Mouse (Mus musculus): ENCODE data around the gene Arhgap27. TPM values are rescaled to one million over a fixed set of nuclear protein-coding genes. Genes with fewer than 3 reads are reported as not detected.

Gene Arhgap27
- polyA plus RNA-seq, 1 experiment: 38.4 TPM

GRCm38 (mm10) chr11:103350711-103351315 lies 12.7 kb downstream of the Arhgap27 start:
- no peaks in the 10 kb centered on the region for H3K36me3 ChIP-seq (ENCODE audit: control insufficient read depth, insufficient read depth, low read length)
- H3K27ac ChIP-seq (ENCODE audit: insufficient read depth, low read depth, low read length): no peak overlapping the region
- 88% methylated on average over 12 of the region's 12 CpGs for WGBS
- H3K4me1 ChIP-seq (ENCODE audit: control insufficient read depth, insufficient read depth, low read length): peaks cover 19% of the 10 kb centered on the region
- no peak for DNase-seq
- TF ChIP-seq CTCF (conservative IDR thresholded peaks at IDR 0.05; ENCODE audit: insufficient read depth, insufficient read length, low read depth, low read length) (no peak), POLR2A (IDR thresholded peaks at IDR 0.05; ENCODE audit: low read depth, low read length) (no peak)
- no peaks in the 10 kb centered on the region for H3K27me3 ChIP-seq (replicated peaks; ENCODE audit: control insufficient read depth, insufficient read depth, low read length)
- no peak overlapping the region for H3K4me3 ChIP-seq (ENCODE audit: insufficient read depth, low read depth, low read length)

- H3K36me3 ChIP-seq (ENCODE audit: control insufficient read depth, insufficient read depth, low read length): no peaks in the 10 kb centered on the region
- 86% methylated on average over 2 of the region's 2 CpGs for WGBS
- no peak overlapping the region for H3K4me3 ChIP-seq (ENCODE audit: insufficient read depth, low read depth, low read length)
- H3K4me1 ChIP-seq (ENCODE audit: control insufficient read depth, insufficient read depth, low read length): peaks cover 24% of the 10 kb centered on the region
- DNase-seq: no peak
- no peak for TF ChIP-seq POLR2A (IDR thresholded peaks at IDR 0.05; ENCODE audit: low read depth, low read length)
- TF ChIP-seq CTCF (conservative IDR thresholded peaks at IDR 0.05; ENCODE audit: insufficient read depth, insufficient read length, low read depth, low read length): 0 out of 2 replicates have a peak, but pooled peaks have one; percentile 22
- H3K27ac ChIP-seq (ENCODE audit: insufficient read depth, low read depth, low read length): no peak overlapping the region
- no peaks in the 10 kb centered on the region for H3K27me3 ChIP-seq (replicated peaks; ENCODE audit: control insufficient read depth, insufficient read depth, low read length)
Measured at GRCm38 (mm10) chr11:103349699-103350098, 13.8 kb downstream of the Arhgap27 start.

GRCm38 (mm10) chr11:103346657-103347056 lies 16.8 kb downstream of the Arhgap27 start:
- peak; percentile 95 for DNase-seq
- no peaks in the 10 kb centered on the region for H3K36me3 ChIP-seq (ENCODE audit: control insufficient read depth, insufficient read depth, low read length)
- no peaks in the 10 kb centered on the region for H3K27me3 ChIP-seq (replicated peaks; ENCODE audit: control insufficient read depth, insufficient read depth, low read length)
- no peak for TF ChIP-seq CTCF (conservative IDR thresholded peaks at IDR 0.05; ENCODE audit: insufficient read depth, insufficient read length, low read depth, low read length)
- no peak for TF ChIP-seq POLR2A (IDR thresholded peaks at IDR 0.05; ENCODE audit: low read depth, low read length)
- H3K27ac ChIP-seq (ENCODE audit: insufficient read depth, low read depth, low read length): peak overlapping the region; percentile 86
- no peak overlapping the region for H3K4me3 ChIP-seq (ENCODE audit: insufficient read depth, low read depth, low read length)
- WGBS: 21% methylated on average over 5 of the region's 5 CpGs
- H3K4me1 ChIP-seq (ENCODE audit: control insufficient read depth, insufficient read depth, low read length): peaks cover 22% of the 10 kb centered on the region

GRCm38 (mm10) chr11:103346236-103346635 lies 17.3 kb downstream of the Arhgap27 start:
- Histone ChIP-seq H3K36me3 (ENCODE audit: control insufficient read depth, insufficient read depth, low read length) (no peaks in the 10 kb centered on the region), H3K4me1 (ENCODE audit: control insufficient read depth, insufficient read depth, low read length) (peaks cover 22% of the 10 kb centered on the region), H3K4me3 (ENCODE audit: insufficient read depth, low read depth, low read length) (no peak overlapping the region), H3K27me3 (replicated peaks; ENCODE audit: control insufficient read depth, insufficient read depth, low read length) (no peaks in the 10 kb centered on the region), H3K27ac (ENCODE audit: insufficient read depth, low read depth, low read length) (peak overlapping the region; percentile 86)
- DNase-seq: no peak
- WGBS: 51% methylated on average over 7 of the region's 7 CpGs
- TF ChIP-seq POLR2A (IDR thresholded peaks at IDR 0.05; ENCODE audit: low read depth, low read length): no peak
- no peak for TF ChIP-seq CTCF (conservative IDR thresholded peaks at IDR 0.05; ENCODE audit: insufficient read depth, insufficient read length, low read depth, low read length)

- H3K27ac ChIP-seq (ENCODE audit: insufficient read depth, low read depth, low read length): peak overlapping the region; percentile 8
- no peak for DNase-seq
- no peak overlapping the region for H3K4me3 ChIP-seq (ENCODE audit: insufficient read depth, low read depth, low read length)
- TF ChIP-seq CTCF (conservative IDR thresholded peaks at IDR 0.05; ENCODE audit: insufficient read depth, insufficient read length, low read depth, low read length) (no peak), POLR2A (IDR thresholded peaks at IDR 0.05; ENCODE audit: low read depth, low read length) (no peak)
- H3K4me1 ChIP-seq (ENCODE audit: control insufficient read depth, insufficient read depth, low read length): peaks cover 27% of the 10 kb centered on the region
- H3K27me3 ChIP-seq (replicated peaks; ENCODE audit: control insufficient read depth, insufficient read depth, low read length): no peaks in the 10 kb centered on the region
- H3K36me3 ChIP-seq (ENCODE audit: control insufficient read depth, insufficient read depth, low read length): no peaks in the 10 kb centered on the region
- WGBS: 53% methylated on average over 7 of the region's 7 CpGs
Measured at GRCm38 (mm10) chr11:103345408-103346091, 17.9 kb downstream of the Arhgap27 start.

GRCm38 (mm10) chr11:103344494-103345332 lies 18.8 kb downstream of the Arhgap27 start:
- WGBS: 66% methylated on average over 19 of the region's 19 CpGs

More at GRCm38 (mm10) chr11:103344494-103345332, 18.8 kb downstream of the Arhgap27 start:
- Histone ChIP-seq H3K36me3 (ENCODE audit: control insufficient read depth, insufficient read depth, low read length) (no peaks in the 10 kb centered on the region), H3K4me1 (ENCODE audit: control insufficient read depth, insufficient read depth, low read length) (peaks cover 33% of the 10 kb centered on the region), H3K4me3 (ENCODE audit: insufficient read depth, low read depth, low read length) (no peak overlapping the region), H3K27ac (ENCODE audit: insufficient read depth, low read depth, low read length) (peak overlapping the region; percentile 8), H3K27me3 (replicated peaks; ENCODE audit: control insufficient read depth, insufficient read depth, low read length) (no peaks in the 10 kb centered on the region)
- TF ChIP-seq POLR2A (IDR thresholded peaks at IDR 0.05; ENCODE audit: low read depth, low read length) (no peak), CTCF (conservative IDR thresholded peaks at IDR 0.05; ENCODE audit: insufficient read depth, insufficient read length, low read depth, low read length) (no peak)
- no peak for DNase-seq

All from kidney, adult 2 months (tissue).